Mouse (Mus musculus) kidney, postnatal 36 days (tissue): ENCODE measurements around the gene Scn1a.

Experiments
- DNase-seq, 2 experiments: peaks; one replicate each; pipeline ENCODE4 v3.0.0; 2021 to 2022; ENCODE audit warnings: mixed read lengths in 2 of 2

The Scn1a gene

GRCm38 (mm10) chr2:66240334-66240733, 200.3 kb downstream of the Scn1a start:
- no peak for DNase-seq

- no peak for DNase-seq
Observed at GRCm38 (mm10) chr2:66238886-66239285, 201.8 kb downstream of the Scn1a start.

GRCm38 (mm10) chr2:66220954-66221353, 219.7 kb downstream of the Scn1a start:
- no peak for DNase-seq
